Mouse (Mus musculus) gastrocnemius, adult 2 months (tissue): ENCODE data around the gene Cask. TPM values are rescaled to one million over a fixed set of nuclear protein-coding genes. Genes with fewer than 3 reads are reported as not detected.

Experiments used
- DNase-seq: peaks from one replicate; pipeline ENCODE4 v3.0.0; 2022
- H3K27ac ChIP-seq: fragments of 200-600 bp; 2 replicates; pipeline ENCODE4 v1.8.1; 2022; ENCODE audit warnings: mild to moderate bottlenecking
- H3K4me3 ChIP-seq: fragments of 200-600 bp; 2 replicates; pipeline ENCODE4 v1.8.1; 2022; ENCODE audit warnings: mild to moderate bottlenecking, moderate library complexity
- CTCF ChIP-seq: fragments of 200-600 bp; IDR thresholded peaks from 2 replicates; pipeline ENCODE4 v1.8.1; 2022; ENCODE audit warnings: antibody characterized with exemption, mild to moderate bottlenecking, moderate library complexity
- intact Hi-C: fragments of 180-260 bp; cut with DNase I; formaldehyde crosslinking; loops from one replicate; pipeline ENCODE4 v1.15.1; 2025
- microRNA-seq: library from miRNA; unstranded; fragments of <30 nt; microRNA quantifications from one replicate; pipeline ENCODE4 v1.2.0, GENCODE M21; 2021
- total RNA-seq, 2 experiments: library from RNA; stranded (reverse); gene quantifications; 2 replicates each; pipeline ENCODE4 v1.2.3; 2021

Gene Cask
- total RNA-seq, 2 experiments from 2014 or later: 11.0 to 14.7 TPM

- TF ChIP-seq CTCF: no peak
- no peak overlapping the region for H3K4me3 ChIP-seq
- DNase-seq: no peak
- intact Hi-C loops: no loop called here
- no peak overlapping the region for H3K27ac ChIP-seq
Observed at GRCm38 (mm10) chrX:13489761-13490160, 361.4 kb downstream of the Cask start.

GRCm38 (mm10) chrX:13489001-13489400 lies 362.2 kb downstream of the Cask start:
- DNase-seq: no peak
- no peak overlapping the region for H3K27ac ChIP-seq
- intact Hi-C loops: no loop called here
- H3K4me3 ChIP-seq: no peak overlapping the region
- no peak for TF ChIP-seq CTCF

- Histone ChIP-seq H3K4me3 (no peak overlapping the region), H3K27ac (no peak overlapping the region)
- DNase-seq: no peak
- no peak for TF ChIP-seq CTCF
- intact Hi-C loops: no loop called here
Observed at GRCm38 (mm10) chrX:13484447-13484846, 366.7 kb downstream of the Cask start.

DNA sequence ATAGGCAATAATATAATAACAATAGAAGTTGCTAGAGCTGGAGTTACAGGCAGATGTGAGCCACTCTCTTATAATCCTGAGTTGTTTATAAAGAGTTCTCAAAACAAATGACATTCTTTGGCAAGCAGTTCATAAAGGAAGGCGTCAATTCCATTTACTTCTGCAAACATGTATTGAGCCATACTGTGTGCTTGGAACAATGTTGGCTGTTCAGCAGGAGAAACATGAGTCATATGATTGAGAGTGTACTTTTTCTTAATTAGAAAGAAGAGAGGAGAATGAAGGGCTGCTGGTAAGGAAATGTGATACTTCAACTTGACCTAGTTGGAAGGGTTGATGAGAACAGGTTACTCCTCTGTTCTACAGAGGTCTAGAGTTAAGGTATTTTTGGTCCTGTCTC lies 368.6 kb downstream of the Cask start:
- Histone ChIP-seq H3K27ac (no peak overlapping the region; the same call in 1 of the 2 replicates), H3K4me3 (no peak overlapping the region)
- TF ChIP-seq CTCF: no peak
- no peak for DNase-seq
- intact Hi-C loops: no loop called here

DNA sequence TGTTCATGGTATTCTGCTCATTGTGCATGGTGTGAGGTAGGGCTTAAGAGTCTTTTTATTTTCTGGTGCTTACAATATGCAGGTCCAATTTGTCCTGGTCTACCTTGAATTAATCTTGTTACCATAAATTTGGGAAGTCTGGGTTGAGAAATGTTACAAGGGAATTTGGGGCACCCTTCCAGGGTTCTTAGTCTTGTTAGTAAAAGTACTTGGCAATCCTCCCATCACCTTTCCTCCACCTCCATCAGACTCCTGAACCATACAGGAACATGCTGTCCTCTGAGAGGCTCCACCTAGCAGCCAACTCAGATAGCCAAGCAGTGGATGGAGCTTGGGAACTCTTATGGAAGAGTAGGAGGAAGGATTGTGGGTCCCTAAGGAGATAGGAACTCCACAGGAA lies 371.6 kb downstream of the Cask start:
- DNase-seq: no peak
- TF ChIP-seq CTCF: no peak
- intact Hi-C loops: no loop called here
- no peak overlapping the region for H3K4me3 ChIP-seq
- H3K27ac ChIP-seq: no peak overlapping the region

- TF ChIP-seq CTCF: no peak
- no peak for DNase-seq
- H3K4me3 ChIP-seq: no peak overlapping the region
- intact Hi-C loops: no loop called here
- peak overlapping the region; percentile 31; the same call in 1 of the 2 replicates for H3K27ac ChIP-seq
Observed at GRCm38 (mm10) chrX:13478298-13478697, 372.9 kb downstream of the Cask start.

GRCm38 (mm10) chrX:13477596-13477995 lies 373.6 kb downstream of the Cask start:
- no peak overlapping the region for H3K4me3 ChIP-seq
- no peak for DNase-seq
- intact Hi-C loops: no loop called here
- no peak for TF ChIP-seq CTCF
- no peak overlapping the region for H3K27ac ChIP-seq

GRCm38 (mm10) chrX:13475382-13475781 lies 375.8 kb downstream of the Cask start:
- Histone ChIP-seq H3K27ac (no peak overlapping the region), H3K4me3 (no peak overlapping the region)
- intact Hi-C loops: no loop called here
- TF ChIP-seq CTCF: no peak
- no peak for DNase-seq

- H3K4me3 ChIP-seq: no peak overlapping the region
- no peak for TF ChIP-seq CTCF
- intact Hi-C loops: no loop called here
- peak overlapping the region; percentile 46 for H3K27ac ChIP-seq
- DNase-seq: no peak
Observed at GRCm38 (mm10) chrX:13472751-13473225, 378.4 kb downstream of the Cask start.

DNA sequence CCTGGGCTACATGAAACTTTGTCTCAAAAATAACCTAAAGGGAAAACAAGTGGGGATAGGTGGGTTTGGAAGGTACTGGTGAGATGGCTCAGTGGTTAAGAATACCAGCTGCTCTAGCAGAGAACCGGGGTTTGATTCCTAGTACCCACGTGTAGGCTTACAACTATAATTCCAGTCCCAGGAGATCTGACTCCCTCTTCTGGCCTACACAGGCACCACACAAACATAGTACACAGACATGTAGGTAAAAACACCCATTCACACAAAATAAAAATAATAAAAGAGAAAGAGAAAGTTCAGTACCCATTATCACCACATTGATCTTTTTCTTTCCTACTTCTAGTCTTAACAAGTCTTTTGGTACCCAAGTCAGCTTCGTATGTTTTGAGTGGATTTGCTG lies 379.2 kb downstream of the Cask start:
- TF ChIP-seq CTCF: no peak; the same call in 1 of the 2 replicates
- H3K4me3 ChIP-seq: no peak overlapping the region
- peak overlapping the region; percentile 46 for H3K27ac ChIP-seq
- no peak for DNase-seq
- intact Hi-C loops: no loop called here

DNA sequence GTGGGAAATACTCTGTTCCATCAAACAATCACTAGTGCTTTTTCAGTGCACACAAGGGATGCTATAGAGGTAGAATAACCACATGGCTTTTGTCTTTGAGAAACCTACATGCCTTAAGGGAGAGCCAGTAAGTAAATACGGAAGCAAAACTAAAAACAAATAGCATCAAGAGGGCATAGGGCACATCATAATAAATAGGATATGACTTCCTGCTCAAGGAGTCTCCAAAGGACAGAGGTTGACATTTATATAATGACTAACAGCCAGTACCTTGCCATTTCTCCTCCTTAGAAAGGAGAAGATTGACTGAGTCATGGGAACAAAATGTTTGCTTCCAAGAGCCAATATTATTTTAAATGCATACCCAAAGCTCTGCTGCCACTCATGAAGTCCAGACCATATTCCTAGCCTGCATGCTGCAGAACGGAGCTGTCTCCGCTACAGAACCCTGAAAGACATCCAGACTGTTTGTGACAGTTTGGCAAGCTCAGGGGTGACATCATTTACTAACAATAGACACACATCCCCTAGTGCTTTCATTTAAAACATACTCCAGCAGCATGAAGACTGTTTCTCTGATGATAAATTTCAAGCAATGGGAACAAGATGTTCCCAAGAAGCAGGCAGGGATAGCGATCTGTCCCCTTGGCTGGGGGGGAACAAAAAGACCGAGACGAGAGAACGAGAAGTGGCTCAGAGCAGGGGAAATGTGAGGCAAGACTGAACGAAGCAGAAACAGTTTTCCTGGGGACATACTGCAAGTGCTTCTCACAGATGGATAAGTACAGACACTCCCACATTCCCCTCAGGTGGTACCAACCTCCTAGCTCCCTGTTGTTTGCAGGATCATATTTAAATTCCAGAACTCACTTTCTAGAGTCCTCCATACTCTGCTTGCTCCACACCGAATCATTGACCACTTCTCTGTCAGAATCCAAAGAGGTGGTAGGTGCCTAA lies 381.7 kb downstream of the Cask start:
- intact Hi-C loops: no loop called here
- TF ChIP-seq CTCF: no peak

DNA sequence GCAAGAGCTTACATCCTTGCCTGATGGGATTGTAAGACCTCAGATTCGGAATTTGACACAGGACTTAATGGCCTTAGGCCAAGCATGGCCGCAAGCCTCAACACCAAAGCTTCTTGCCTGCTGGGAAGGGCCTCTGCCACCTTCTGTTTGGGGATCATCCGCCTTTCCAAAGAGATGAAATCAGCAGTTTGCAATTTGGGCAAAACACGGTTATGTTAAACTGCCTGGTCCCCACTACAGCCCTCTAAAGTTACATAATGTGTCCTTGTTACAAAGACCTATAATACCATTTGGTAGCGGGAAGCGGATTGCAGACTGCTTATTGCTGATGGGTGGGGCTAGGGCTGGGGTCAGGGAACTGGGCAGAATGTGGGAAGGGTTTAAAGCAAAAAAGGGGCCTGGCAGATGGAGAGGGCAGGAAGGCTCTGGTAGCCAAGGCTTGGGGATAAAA lies 384.0 kb downstream of the Cask start:
- no peak for TF ChIP-seq CTCF
- intact Hi-C loops: no loop called here

More for the DNA sequence above, 381.7 kb downstream of the Cask start:
- peak; percentile 49 for DNase-seq
- H3K27ac ChIP-seq: peak overlapping the region; percentile 85
- H3K4me3 ChIP-seq: peak overlapping the region; percentile 54

More for the DNA sequence above, 384.0 kb downstream of the Cask start:
- Histone ChIP-seq H3K4me3 (no peak overlapping the region), H3K27ac (peak overlapping the region; percentile 51)
- no peak for DNase-seq

Small RNAs within 50 kb of the gene (microRNA-seq; reads per million reads assigned to microRNA genes)
- not detected for gene Gm25246

Other genes with a start within 250 kb of the Cask start
- gene Gpr34, start 219.3 kb downstream of the Cask start, total RNA-seq: under 1 TPM; 0.41 to 0.42 TPM
- gene Gpr82, start 190.0 kb downstream of the Cask start, total RNA-seq: not detected